Mouse (Mus musculus): ENCODE measurements at regions not wholly inside any gene's neighbourhood (a gene's known extent, or its start where the extent isn't known, plus 50 kb on each side); places are given as distances from the start of the nearest gene placed in this dataset.
A peak's percentile ranks its signal among the peaks of the same experiment; 100 is the strongest.

DNA sequence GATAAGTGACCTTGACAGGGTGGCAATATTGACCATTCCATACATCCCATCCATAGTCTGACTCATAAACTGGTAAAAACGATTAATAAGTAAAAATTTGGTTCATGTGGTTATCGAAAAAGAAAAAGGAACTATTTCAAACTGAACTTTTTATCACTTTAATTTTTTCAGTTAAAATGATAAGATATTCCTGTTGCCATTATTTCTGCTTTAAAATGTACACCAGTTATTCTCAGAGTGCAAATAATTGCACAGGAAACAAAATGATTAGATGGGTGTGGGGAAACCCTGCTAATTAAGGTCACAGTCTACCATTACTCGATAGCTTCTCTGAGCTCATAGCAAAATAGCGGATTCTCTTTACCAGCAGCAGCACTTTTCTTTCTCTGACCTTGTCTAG lies 509.4 kb downstream of the Pcdh7 start:
- dilution Hi-C loops (cut with MboI; ENCODE audit: extremely low pct_ligation_motif_present, extremely low pct_unique_long_range_greater_than_20kb, low sequenced_read_pairs) (no loop called here), in situ Hi-C loops (cut with MboI; ENCODE audit: low pct_ligation_motif_present, low pct_unique_long_range_greater_than_20kb, low sequenced_read_pairs) (no loop called here)
- Histone ChIP-seq H3K4me1 (ENCODE audit: control insufficient read depth in 1 of 2, insufficient read depth in 2 of 2) (no peaks in the 10 kb centered on the region), H3K36me3 (replicated peaks in 1 of 2; ENCODE audit: control insufficient read depth in 1 of 2, insufficient read depth in 1 of 2, low read length in 1 of 2) (no peaks in the 10 kb centered on the region), H3K9me3 (replicated peaks; ENCODE audit: low read length) (peaks cover 5% of the 10 kb centered on the region), H3K4me3 (replicated peaks in 1 of 3; ENCODE audit: low read depth in 2 of 3, low read length in 2 of 3, poor library complexity in 1 of 3) (peak overlapping the region in 1 of 3 experiments; percentile 8), H3K4me2 (ENCODE audit: insufficient read depth, low read depth, poor library complexity, severe bottlenecking) (no peak overlapping the region), H3K9ac (ENCODE audit: insufficient read depth, low read depth) (peak overlapping the region; percentile 39; the same call in 1 of the 2 replicates), H3K27ac (ENCODE audit: insufficient read depth, low read depth) (no peak overlapping the region), H3K79me2 (replicated peaks; ENCODE audit: control insufficient read depth, extremely low read depth, insufficient read depth, poor library complexity, severe bottlenecking) (no peaks in the 10 kb centered on the region), H3K27me3 (replicated peaks) (no peaks in the 10 kb centered on the region)
- DNase-seq (ENCODE audit: extremely low read depth): no peak
- no peak for TF ChIP-seq ETS1 (conservative IDR thresholded peaks at IDR 0.05; ENCODE audit: low read depth, low read length)
- no peak for TF ChIP-seq MXI1 (IDR thresholded peaks at IDR 0.05; ENCODE audit: low read depth, low read length)
- TF ChIP-seq SMC3 (IDR thresholded peaks at IDR 0.05; ENCODE audit: low read depth, low read length): no peak
- TF ChIP-seq MAX (IDR thresholded peaks at IDR 0.05; ENCODE audit: low read length): no peak
- no peak for TF ChIP-seq CHD2 (IDR thresholded peaks at IDR 0.05; ENCODE audit: low read length)

DNA sequence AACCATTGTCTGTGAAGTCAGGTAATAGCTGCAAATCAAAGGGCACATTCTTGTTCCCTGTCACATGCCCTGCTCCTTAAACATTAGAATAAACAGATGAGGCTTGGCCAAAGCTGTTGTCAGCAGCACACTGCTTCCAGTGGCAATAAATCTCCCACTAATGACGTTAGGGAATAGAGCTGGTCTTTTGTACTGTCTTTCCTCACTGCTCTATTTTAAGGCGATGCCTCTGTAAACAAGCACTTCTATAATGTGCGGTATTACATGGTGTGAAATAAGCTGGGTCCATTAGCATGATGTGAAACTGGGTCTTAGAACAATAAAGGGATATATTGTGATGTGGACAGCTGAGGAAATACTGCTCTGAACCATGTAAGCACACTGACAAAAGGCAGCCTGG lies 511.0 kb downstream of the Pcdh7 start:
- no peak overlapping the region for H3K4me2 ChIP-seq (ENCODE audit: insufficient read depth, low read depth, poor library complexity, severe bottlenecking)
- H3K36me3 ChIP-seq (replicated peaks in 1 of 2; ENCODE audit: control insufficient read depth in 1 of 2, insufficient read depth in 1 of 2, low read length in 1 of 2): no peaks in the 10 kb centered on the region
- H3K9me3 ChIP-seq (replicated peaks; ENCODE audit: low read length): peaks cover 5% of the 10 kb centered on the region
- no peak overlapping the region for H3K9ac ChIP-seq (ENCODE audit: insufficient read depth, low read depth)
- no peak for DNase-seq (ENCODE audit: extremely low read depth)
- no peak overlapping the region for H3K27ac ChIP-seq (ENCODE audit: insufficient read depth, low read depth)
- dilution Hi-C loops (cut with MboI; ENCODE audit: extremely low pct_ligation_motif_present, extremely low pct_unique_long_range_greater_than_20kb, low sequenced_read_pairs): no loop called here
- no peaks in the 10 kb centered on the region for H3K4me1 ChIP-seq (ENCODE audit: control insufficient read depth in 1 of 2, insufficient read depth in 2 of 2)
- H3K79me2 ChIP-seq (replicated peaks; ENCODE audit: control insufficient read depth, extremely low read depth, insufficient read depth, poor library complexity, severe bottlenecking): no peaks in the 10 kb centered on the region
- no peak for TF ChIP-seq RCOR1 (conservative IDR thresholded peaks at IDR 0.05; ENCODE audit: low read depth, low read length)
- TF ChIP-seq ELF1 (IDR thresholded peaks at IDR 0.05; ENCODE audit: low read depth, low read length): no peak
- TF ChIP-seq NELFE (IDR thresholded peaks at IDR 0.05; ENCODE audit: low read depth, low read length): no peak
- TF ChIP-seq MAX (IDR thresholded peaks at IDR 0.05; ENCODE audit: low read length): no peak
- TF ChIP-seq ZC3H11A (IDR thresholded peaks at IDR 0.05; ENCODE audit: low read depth, low read length): no peak
- TF ChIP-seq HCFC1 (IDR thresholded peaks at IDR 0.05; ENCODE audit: low read depth, low read length): no peak
- no peak for TF ChIP-seq IRF4 (IDR thresholded peaks at IDR 0.05; ENCODE audit: low read depth, low read length)
- no peak for TF ChIP-seq CTCF (conservative IDR thresholded peaks at IDR 0.05 in 1 of 2, IDR thresholded peaks at IDR 0.05 in 1 of 2; ENCODE audit: low read depth in 2 of 2, low read length in 2 of 2)
- no peak for TF ChIP-seq MAFK (IDR thresholded peaks at IDR 0.05; ENCODE audit: insufficient replicate concordance, low read length)
- no peak overlapping the region for H3K4me3 ChIP-seq (replicated peaks in 1 of 3; ENCODE audit: low read depth in 2 of 3, low read length in 2 of 3, poor library complexity in 1 of 3)
- no peaks in the 10 kb centered on the region for H3K27me3 ChIP-seq (replicated peaks)
- in situ Hi-C loops (cut with MboI; ENCODE audit: low pct_ligation_motif_present, low pct_unique_long_range_greater_than_20kb, low sequenced_read_pairs): no loop called here

Measured in CH12.LX (cell line).